Mouse (Mus musculus) lung, postnatal 36 days (tissue): ENCODE results near the gene Ube2v1.
"Not testable (repeated sequence)": the region's sequence is repeated elsewhere in the genome, so short reads cannot be mapped to it uniquely, and the experiment has no call there.

ENCODE experiments used
- DNase-seq: peaks from one replicate; pipeline ENCODE4 v3.0.0; 2022; ENCODE audit warnings: mixed read lengths

Gene Ube2v1

DNA sequence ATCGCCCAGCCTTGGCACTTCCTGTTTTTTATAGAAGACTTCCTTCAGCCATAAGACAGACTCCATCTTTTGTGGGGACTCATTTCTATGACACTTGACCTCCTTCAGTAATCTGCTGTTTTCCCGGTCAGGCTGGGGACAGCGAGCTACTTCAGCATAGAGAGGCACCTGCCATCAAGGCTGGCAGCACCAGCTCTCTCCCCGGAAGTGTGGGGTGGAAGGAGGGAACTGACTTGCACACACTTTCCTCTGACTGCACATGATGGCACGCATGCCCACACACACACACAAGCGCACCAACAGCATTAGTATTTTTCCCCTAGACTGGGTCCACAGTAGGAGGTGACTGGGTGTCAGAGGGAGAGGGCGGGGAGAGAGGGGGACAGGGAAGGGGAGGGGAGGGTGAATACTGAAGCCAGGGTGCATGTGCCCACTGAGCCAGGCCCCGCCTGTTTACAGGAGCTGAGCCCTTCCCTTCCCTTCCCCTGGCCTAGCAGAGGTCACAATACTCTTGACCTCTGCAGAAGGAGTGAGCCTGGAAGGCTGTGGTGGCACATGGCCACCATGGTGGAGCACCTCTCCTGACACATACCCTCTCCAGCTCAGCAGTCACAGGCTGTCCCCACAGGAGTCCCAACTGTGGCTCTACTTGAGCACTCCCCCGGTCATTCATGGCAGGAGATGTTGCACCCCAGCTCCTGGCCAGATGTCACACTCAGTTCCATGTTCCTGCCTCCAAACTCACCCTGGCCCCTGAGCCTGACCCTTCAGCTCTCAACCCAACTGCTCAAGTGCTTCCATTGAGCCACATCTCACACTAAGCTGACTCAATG, 10.4 kb downstream of the Ube2v1 start:
- DNase-seq = peak; percentile 58

DNA sequence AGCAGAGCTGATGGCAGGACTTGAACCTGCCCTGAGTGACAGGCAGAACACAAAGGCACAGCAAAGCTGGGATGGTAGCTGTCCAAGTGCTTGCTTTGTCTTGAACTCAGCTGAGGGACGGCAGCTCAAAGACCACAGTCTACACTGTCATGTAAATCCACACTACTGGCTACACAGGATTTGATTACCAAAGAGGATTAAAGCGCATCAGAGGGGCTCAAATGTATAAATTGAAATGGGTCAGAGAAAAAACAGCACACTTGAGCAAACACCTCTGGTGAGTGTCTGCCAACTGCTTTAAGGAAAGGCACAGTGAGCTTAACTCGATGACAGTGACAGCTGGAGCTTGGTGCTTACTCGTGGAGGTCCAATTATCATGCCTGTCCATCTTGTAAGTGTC, 14.4 kb downstream of the Ube2v1 start:
- no peak for DNase-seq

DNA sequence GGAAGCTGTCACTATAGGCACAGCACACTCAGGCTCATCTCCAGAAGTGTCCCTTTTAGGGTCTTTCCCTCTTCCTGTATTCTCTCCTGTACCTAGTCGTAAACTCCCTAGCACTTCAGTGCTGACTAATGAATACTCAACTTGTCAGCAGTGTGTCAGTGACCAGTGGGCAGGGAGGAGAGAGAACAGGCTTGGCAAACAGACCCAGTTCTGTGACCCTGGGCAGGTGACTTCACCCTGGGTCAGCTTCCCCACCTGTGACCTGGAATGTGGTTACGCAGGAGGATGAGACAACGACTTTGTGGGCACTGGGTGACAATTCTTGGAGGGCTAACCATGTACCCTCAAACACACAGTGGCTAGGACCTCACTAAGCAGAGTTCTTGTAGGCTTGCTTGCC, 14.9 kb downstream of the Ube2v1 start:
- DNase-seq = no peak

DNA sequence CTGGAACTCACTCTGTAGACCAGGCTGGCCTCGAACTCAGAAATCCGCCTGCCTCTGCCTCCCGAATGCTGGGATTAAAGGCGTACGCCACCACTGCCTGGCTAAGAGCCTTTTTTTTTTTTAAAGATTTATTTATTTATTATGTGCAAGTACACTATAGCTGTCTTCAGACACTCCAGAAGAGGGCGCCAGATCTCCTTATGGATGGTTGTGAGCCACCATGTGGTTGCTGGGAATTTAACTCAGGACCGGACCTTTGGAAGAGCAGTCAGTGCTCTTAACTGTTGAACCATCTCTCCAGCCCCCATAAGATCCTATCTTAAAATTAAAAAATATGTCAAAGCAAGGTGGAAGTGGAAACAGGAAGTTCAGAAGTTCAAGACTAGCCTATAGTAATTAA, 18.6 kb downstream of the Ube2v1 start:
- not testable (repeated sequence) for DNase-seq

DNA sequence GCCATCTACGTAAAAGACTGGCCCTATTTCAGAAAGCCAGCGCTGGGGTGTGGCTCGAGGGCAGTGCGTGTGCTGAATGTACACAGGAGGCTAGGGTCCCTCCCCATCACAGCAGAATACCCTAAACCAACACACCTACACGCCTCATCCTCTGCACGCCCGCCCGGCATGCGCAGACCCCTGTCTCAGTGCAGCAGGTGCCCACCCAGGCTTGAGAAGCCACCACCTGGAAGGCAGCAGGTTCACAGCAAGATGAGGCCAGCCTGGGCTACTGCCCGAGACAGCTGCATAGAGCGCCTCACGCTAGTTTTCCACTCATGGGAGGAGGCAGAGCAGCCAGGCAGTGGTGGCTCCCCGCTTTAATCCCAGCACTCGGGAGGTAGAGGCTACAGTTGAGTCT, 19.8 kb downstream of the Ube2v1 start:
- no peak for DNase-seq

DNA sequence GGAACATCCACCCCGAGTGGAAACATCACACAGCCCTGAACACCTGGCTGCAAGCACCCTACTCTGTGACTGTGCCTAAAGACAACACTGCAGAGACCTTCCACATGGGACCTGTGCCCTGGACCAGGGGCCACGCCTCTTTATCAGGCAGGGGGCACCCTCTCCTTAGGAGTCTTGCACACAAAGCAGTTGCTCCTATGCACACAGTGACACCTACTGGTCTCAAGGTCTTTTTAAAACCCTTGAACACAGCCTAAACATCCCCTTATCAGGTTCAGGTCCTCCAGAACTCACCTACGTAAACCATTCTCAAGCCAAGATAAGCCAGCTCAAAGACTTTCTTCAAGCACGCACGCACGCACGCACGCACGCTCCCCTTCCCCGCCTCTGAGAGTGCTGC, 20.6 kb downstream of the Ube2v1 start:
- no peak for DNase-seq

DNA sequence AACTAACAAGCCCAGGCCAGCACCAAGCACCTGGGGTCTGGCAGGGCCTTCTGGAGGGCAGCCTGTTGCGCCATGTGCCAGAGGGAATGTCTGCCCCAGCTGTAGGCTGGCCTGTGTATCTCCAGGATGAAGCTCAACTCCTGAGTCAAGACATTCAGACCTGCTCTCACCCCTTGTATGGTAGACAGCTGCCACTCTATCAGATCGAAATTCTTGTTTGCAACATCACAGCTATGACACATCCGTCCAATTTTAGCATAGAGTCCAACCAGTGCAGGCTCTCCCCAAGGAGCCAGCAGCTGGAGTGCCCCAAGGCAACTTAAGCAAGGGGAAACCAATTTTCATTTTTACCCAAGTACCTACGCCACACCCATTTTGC, 25.2 kb downstream of the Ube2v1 start:
- no peak for DNase-seq

DNA sequence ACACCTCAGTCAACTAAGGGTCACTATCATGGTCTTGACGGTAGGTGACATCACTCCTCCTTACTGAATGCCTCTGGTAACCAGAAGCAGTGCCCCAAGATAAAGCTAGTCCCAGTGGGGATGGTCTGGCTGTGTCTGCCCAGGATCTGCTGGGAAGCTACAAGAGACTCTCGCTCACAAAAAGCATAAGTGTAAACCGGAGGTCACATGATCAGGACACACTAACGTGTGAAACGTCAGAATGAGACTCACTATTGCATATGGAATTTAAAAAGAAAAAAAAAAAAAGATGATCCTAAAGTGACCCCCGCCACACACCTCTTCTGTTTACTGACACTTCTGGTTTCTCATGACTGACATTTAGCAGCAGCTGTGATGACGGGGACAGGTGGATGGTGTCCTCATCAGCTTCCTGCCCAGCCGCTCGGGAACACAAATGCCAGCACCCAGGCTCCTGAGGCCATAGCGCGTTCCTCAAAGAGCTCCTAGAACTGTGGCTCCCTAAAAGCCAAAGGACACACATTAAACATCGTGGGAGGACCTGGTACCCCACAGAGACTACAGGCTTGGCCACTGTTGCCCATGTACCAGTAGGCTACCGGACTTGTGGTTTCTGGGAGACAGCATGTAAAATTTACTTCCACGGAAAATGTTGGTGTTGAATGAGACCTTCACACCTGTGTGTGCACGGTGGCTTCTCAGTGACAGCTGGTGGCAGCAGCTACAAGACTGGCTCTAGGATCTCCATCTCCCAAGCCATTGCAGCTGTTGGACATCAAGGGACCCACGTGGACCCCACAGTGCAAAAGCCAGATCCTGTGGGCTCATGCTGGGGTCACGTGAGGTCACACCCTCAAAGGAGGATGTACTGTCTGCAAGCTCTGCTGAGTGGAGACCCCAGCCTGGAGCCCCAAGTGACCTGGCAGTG, 25.8 kb downstream of the Ube2v1 start:
- DNase-seq = no peak

DNA sequence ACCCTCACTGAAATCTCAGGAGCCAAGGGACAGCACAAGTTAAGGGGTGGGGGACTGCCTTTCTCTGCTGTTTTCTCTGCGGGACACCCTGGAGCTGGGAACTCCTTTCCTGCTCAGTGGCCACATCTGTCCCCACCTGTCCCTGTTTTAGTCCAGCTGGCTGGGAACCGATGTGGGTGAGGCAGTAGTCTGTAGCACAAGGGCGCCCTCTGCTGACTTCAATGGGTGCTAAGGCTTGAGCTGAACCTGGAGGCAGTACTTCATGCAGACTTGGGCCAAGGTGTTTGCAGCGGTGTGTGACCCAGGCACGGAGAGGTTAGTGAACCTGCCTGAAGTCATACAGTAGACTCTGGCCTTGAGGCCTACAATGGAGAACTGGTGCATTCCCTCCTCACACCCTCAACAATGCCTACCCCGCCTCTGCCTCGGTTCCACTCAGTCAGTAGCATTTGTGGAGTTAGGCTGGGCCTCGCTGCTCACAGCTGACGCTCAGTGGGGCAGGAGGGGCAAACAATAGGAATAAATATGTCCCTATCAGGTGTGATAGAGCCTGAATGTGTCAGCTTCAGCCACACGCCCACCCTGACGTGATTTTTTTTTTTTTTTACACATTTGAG, 26.6 kb downstream of the Ube2v1 start:
- DNase-seq = peak; percentile 97

DNA sequence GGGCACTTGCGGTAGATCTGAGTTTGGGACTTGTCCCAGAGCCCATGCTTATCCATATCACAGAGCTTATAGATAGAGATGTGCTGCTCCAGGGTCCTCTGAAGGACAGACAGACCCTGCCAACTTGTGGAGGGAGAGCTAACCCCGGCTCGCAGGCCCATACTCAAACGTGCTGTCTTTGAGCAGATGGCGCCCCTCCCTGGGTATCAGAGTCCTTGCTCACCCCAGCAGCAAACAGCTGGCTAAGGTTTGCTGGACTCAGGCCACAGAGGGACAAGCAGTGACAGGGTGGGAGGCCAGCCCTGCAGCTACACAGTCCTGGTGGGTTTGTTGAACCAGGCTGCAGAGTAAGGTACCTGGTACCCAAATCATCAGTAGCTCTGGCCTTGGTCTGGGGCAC, 28.9 kb downstream of the Ube2v1 start:
- DNase-seq = no peak

DNA sequence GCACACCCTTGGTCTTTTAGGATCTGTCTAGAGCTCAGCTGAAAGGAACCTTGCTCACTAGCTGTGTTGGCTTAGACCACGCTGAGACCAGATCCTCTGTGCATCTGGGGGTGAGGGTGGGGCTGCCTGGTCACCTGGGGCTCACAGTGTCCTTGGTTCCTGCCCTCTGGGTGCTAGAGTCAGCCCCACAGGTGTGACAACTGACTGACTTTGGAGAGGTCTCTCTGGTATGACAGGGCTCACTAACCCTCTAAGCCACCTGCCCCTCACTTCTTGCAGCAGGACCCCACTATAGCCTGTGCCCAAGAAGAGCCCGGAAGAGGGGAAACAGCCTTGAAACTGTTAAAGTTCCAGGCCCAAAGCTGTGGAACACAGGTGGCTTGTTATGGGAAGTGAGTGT, 29.5 kb downstream of the Ube2v1 start:
- DNase-seq = no peak

DNA sequence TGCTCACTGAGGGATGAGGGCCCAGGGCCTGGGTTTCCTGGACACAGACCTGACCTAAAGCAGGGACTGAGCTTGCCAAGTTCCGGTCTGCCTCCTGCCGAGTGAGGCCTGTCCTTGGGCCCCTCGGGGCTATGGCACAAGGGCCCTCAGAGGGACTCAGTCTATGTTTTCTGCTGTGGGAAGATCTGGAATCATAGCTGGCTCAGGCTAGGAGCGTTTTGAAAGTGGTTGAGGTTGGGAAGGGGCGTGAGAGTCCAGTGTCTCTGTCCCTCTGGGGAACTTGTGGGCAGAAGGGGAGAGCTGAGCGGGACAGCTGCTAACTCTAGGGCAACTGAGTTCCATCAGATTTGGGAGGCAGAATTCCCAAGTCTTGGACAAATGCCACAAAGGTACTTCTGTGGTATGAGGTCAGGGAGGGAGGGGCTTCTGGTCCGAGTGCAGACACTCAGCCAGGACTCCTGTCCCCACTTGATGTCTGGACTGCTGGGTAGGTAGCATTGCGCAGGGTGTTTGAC, 31.4 kb downstream of the Ube2v1 start:
- no peak for DNase-seq

DNA sequence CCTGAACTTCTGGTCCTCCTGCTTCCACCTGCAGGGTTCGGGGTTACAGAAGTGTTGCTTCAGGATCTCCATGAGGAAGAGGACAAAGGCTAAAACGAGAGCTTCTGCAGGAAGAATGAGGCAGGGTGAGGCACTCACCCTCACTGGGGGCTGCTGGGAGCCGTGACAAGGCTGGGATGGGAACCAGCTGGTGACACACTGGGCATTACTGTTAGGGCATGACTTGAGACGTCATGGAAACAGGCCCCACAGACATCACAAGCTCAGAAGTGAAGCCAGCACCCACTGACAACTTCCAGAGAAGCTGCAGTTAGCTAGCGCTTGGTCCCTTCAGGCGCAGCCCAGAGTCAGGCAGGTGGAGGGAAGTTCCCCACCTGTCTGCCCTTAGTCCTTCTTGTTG, 32.0 kb downstream of the Ube2v1 start:
- DNase-seq = peak; percentile 73

DNA sequence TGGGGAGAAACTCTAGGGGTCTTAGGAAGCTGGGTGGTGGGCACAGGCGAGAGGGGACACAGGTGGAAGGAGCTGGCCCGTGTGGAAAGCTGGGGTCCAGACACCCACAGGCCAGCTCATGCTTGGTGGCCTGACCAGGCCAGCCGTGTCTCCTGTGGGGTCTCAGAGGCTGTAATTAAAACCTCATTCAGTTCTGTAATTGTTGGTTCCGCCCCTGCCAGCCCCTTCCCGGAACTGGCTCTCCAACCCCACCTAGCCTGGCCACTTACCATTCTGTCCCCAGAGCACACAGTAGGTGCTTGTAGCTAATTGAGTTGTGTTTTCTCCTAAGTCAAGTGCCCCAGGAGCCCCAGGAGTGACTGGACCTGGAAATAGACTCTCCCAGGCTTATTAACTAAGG, 32.7 kb downstream of the Ube2v1 start:
- no peak for DNase-seq

DNA sequence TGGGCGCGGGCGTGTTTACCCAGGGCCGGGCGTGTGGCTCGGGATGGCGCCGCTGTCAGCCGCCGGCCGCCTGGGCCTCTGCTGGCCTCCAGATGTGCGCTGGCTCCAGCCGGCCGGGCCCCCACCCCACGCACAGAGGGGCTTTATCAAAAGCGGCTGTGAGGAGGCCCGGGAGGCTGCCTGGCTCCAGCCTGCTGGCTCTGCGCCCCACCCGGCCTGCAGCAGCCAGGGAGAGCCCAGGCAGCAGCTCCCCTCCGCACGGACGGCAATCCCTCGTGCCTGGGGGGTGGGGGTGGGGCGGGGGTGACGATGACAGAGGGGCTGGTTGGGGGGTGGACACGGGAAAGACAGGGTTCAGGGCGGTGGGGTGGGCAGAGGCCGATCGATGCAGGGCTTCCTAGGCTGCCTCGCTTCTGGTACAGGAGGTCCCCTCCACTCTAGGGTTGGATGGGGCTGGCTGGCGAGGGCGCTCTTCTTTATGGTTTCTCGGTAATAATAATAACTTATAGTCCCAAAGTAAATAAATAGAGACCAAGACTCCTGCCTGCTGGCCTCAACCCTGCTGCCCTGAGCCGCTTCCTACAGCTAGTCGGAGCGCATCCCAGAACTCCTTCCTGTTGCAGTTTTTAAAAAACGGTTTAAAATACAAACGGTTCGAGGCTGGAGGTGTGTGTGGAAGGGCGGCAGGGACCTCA, 34.3 kb downstream of the Ube2v1 start:
- DNase-seq = no peak

DNA sequence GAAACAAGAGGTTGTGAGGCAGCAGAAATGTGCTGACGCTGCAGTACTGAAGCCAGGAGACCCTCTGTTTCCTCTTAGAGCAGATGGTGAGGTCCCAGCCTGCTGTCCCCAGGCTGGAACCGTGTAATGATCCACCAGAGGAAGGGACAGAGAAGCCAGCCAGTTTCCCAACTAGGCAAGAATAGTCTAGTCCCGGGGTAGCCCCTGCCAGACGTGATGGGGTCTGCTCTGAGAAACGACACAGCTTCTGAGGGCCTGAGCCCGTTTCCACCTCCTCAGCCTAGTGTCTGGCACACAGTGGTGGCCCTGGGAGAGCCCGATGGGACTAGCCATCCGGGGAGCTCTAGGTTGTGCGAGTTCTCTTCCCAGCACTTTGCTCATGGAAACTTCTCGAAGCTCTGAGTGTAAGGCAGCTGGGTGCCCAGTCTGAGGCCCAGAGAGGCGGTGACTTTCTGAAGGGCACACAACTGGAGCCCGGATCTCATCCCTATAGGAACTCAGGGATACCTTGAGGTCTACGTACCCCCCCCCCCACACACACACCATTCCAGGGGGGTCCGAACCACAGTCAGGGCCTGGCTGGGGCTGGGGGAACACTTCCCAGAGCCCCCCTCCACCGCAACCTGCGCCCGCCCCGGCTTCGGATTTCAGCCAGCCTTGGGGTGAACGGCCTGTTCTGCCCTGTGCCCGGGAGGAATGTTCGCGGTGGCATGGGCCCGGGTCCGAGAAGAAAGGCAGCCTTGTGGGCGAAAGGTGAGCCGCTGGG, 35.0 kb downstream of the Ube2v1 start:
- no peak for DNase-seq

DNA sequence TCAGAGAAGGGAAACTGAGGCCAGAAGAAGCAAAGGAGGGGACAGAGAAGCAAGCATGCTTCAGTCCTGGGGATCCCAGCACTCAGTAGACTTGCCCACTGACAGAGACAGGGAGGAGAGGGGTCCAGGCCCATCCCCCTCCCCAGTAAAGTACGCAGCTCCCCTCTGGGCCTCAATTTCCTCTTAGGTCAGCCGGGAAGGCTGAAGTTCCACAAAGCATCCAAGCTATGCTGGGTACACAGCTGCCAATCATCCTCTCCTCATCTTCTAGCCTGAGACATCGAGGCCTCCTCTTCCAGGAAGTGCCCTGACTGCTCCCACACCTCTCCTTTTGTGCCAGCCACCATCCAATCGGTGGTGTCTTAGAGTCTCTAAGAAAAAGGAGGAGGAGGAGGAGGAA, 35.6 kb downstream of the Ube2v1 start:
- no peak for DNase-seq

DNA sequence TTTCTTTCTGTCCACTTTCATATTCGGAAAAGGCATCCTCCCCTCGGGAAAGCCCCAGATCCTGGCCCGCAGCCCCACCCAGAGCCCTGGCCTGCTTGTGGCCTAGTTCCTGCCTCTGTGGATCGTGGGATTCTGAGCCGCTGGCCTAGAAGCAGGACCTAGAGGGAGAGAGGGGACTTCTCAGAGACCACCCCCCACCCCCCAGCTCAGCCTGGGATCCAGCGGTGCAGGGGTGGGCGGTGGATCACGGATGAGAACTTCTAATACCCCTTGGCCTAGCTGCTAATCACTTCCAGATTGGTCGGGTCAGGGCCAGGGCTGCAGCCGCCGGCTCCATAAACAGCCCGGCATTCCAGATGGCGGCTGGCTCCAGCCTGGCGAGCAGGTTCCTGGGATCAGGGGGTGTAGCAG, 36.1 kb downstream of the Ube2v1 start:
- DNase-seq = peak; percentile 38

DNA sequence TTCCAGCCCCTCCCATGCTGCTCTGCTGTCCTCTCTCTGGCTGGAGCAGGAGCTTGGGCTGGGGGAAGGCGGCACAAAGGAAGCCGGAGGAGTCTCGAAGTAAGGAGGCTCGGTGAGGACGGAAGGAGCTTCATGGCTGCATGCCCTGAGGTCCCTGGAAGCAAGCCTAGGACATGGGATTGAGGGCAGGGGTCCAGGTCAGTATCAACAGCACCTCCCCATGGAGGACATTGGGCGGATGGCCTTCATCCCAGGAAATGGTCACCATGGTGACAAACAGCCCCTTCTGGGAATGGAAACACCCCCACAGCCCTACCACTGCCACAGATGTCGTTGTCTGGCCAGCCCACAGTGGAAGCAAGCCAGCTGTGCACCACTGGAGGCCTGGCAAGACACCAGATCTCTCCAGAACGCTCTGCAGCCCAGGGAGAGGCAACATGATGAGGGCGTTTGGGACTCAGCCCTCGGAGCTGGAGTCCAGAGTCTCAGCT, 37.4 kb downstream of the Ube2v1 start:
- peak; percentile 94 for DNase-seq

DNA sequence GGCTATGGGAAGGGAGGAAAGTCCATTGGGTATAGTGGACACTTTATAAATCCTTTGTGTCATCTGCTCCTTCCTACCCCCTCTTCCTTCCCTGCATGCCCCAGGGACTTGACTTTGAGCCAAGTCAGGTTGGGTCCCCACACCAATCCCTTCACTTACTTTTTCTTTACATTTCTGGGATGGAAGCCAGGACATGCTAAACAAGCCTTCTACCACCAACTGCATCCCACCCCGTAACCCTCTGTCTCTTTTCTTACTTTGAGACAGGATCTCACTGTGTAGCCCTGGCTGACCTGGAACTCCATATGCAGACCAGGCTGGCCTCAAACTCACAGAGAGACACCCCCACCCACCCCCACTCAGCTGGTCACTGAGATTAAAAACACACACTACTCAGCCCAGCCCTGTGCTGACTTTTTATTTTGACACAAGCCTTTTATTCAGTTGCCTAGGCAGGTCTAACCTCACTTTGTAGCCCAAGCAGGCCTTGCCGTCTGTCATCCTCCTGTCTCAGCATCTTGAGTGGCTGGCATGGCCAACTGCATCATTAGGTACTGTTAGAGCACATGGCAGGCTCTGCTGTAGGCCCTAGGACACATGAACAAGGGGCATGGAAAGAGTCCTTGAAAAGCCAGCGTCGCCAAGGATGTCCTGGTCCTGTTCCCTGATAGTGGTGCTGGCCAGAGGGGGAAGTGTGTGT, 38.2 kb downstream of the Ube2v1 start:
- no peak for DNase-seq
